Mouse (Mus musculus): ENCODE data around the gene Hist1h3c. TPM values are rescaled to one million over a fixed set of nuclear protein-coding genes. Genes with fewer than 3 reads are reported as not detected.
"Not testable (repeated sequence)": the region's sequence is repeated elsewhere in the genome, so short reads cannot be mapped to it uniquely, and the experiment has no call there.

Hist1h3c gene
- total RNA-seq, 1 experiment from 2014 or later = 33.0 TPM

- DNase-seq = peak; percentile 88
Observed at GRCm38 (mm10) chr13:23739069-23739921, 6.1 kb downstream of the Hist1h3c start.

- peak; percentile 85 for DNase-seq
Observed at GRCm38 (mm10) chr13:23738677-23739068, 6.7 kb downstream of the Hist1h3c start, which contains the start of gene Hist1h1c. Gene Hist1h1c (plus strand): TSS chr13:23738808.

GRCm38 (mm10) chr13:23738041-23738440, 7.4 kb downstream of the Hist1h3c start:
- no peak for DNase-seq

GRCm38 (mm10) chr13:23737091-23737490, 8.3 kb downstream of the Hist1h3c start:
- no peak for DNase-seq

- no peak for DNase-seq
Observed at GRCm38 (mm10) chr13:23732156-23732804, 13.1 kb downstream of the Hist1h3c start.

- DNase-seq = no peak
Observed at GRCm38 (mm10) chr13:23730479-23730878, 14.9 kb downstream of the Hist1h3c start.

GRCm38 (mm10) chr13:23729706-23730105, 15.7 kb downstream of the Hist1h3c start:
- no peak for DNase-seq

GRCm38 (mm10) chr13:23729192-23729525, 16.2 kb downstream of the Hist1h3c start:
- DNase-seq = no peak

GRCm38 (mm10) chr13:23728472-23729191, 16.8 kb downstream of the Hist1h3c start:
- no peak for DNase-seq

- DNase-seq = no peak
Observed at GRCm38 (mm10) chr13:23725213-23725612, 20.2 kb downstream of the Hist1h3c start.

- DNase-seq = no peak
Observed at GRCm38 (mm10) chr13:23724239-23724638, 21.2 kb downstream of the Hist1h3c start.

GRCm38 (mm10) chr13:23717593-23718245, 27.7 kb downstream of the Hist1h3c start:
- not testable (repeated sequence) for DNase-seq

GRCm38 (mm10) chr13:23717176-23717575, 28.2 kb downstream of the Hist1h3c start:
- DNase-seq = no peak

GRCm38 (mm10) chr13:23716261-23717042, 28.9 kb downstream of the Hist1h3c start:
- DNase-seq = no peak

GRCm38 (mm10) chr13:23710374-23711089, 34.9 kb downstream of the Hist1h3c start, which contains the start of gene Hfe:
Gene Hfe (minus strand): TSS chr13:23710854.
- peak; percentile 66 for DNase-seq

- no peak for DNase-seq
Observed at GRCm38 (mm10) chr13:23709714-23710373, 35.6 kb downstream of the Hist1h3c start.

- peak; percentile 27 for DNase-seq
Observed at GRCm38 (mm10) chr13:23708654-23709053, 36.7 kb downstream of the Hist1h3c start.

- no peak for DNase-seq
Observed at GRCm38 (mm10) chr13:23708041-23708440, 37.4 kb downstream of the Hist1h3c start.

- no peak for DNase-seq
Observed at GRCm38 (mm10) chr13:23706771-23707170, 38.6 kb downstream of the Hist1h3c start.

GRCm38 (mm10) chr13:23705751-23706356, 39.5 kb downstream of the Hist1h3c start:
- no peak for DNase-seq
